Mouse (Mus musculus) heart, embryonic 11.5 days (tissue): ENCODE data around the gene Ddx4. TPM values are rescaled to one million over a fixed set of nuclear protein-coding genes. Genes with fewer than 3 reads are reported as not detected.
"Not testable (repeated sequence)": the region's sequence is repeated elsewhere in the genome, so short reads cannot be mapped to it uniquely, and the experiment has no call there.

Experiments used
- ATAC-seq: fragments of 200-750 bp; cut with Nextera tagmentation; replicated peaks from 2 replicates; pipeline ENCODE4 v1.8.0; 2017; ENCODE audit warnings: moderate library complexity; ENCODE audit not compliant: insufficient number of reproducible peaks, low FRiP score, low TSS enrichment
- H3K27ac ChIP-seq: fragments of 300-500 bp; sonication (generic); 2 replicates; pipeline ENCODE4 v1.5.1; 2014; ENCODE audit warnings: mild to moderate bottlenecking, low read depth, low read length
- H3K27me3 ChIP-seq: fragments of 300-500 bp; sonication (generic); 2 replicates; pipeline ENCODE4 v1.6.1; 2014; ENCODE audit warnings: mild to moderate bottlenecking, low read length, mixed read lengths; ENCODE audit not compliant: control insufficient read depth, insufficient read depth
- H3K36me3 ChIP-seq: fragments of 300-500 bp; sonication (generic); 2 replicates; pipeline ENCODE4 v1.6.1; 2014; ENCODE audit warnings: mild to moderate bottlenecking, low read length, moderate library complexity, mixed read lengths; ENCODE audit not compliant: control insufficient read depth, insufficient read depth
- H3K4me1 ChIP-seq: fragments of 300-500 bp; sonication (generic); 2 replicates; pipeline ENCODE4 v1.6.1; 2014; ENCODE audit warnings: low read length; ENCODE audit not compliant: control insufficient read depth, insufficient read depth
- H3K4me2 ChIP-seq: fragments of 300-500 bp; sonication (generic); 2 replicates; pipeline ENCODE4 v1.6.1; 2014; ENCODE audit warnings: mild to moderate bottlenecking, moderate library complexity
- H3K4me3 ChIP-seq: fragments of 300-500 bp; sonication (generic); 2 replicates; pipeline ENCODE4 v1.5.1; 2014; ENCODE audit warnings: low read depth, low read length
- H3K9ac ChIP-seq: fragments of 300-500 bp; sonication (generic); 2 replicates; pipeline ENCODE4 v1.6.1; 2014; ENCODE audit warnings: mild to moderate bottlenecking, low read depth, low read length, moderate library complexity
- H3K9me3 ChIP-seq: fragments of 300-500 bp; sonication (generic); replicated peaks from 2 replicates; pipeline ENCODE4 v1.6.1; 2016; ENCODE audit warnings: low read length; ENCODE audit not compliant: control insufficient read depth
- WGBS: fragments of 180-500 bp; shearing (Covaris S2); extraction: QIAGEN DNeasy Blood & Tissue Kit; methylation state at CpG from one replicate; pipeline ENCODE4 v1.1.7; 2014; ENCODE audit not compliant: insufficient replicate concordance; 5-methylcytosine and 5-hydroxymethylcytosine counted together
- polyA plus RNA-seq: library from polyadenylated mRNA; unstranded; fragments of >200 nt; fragmentation: Nextera tagmentation; extraction: Ambion mirVana; gene quantifications from 2 replicates; pipeline ENCODE4 v1.2.1, GENCODE M21; 2014

Gene Ddx4
- polyA plus RNA-seq, 1 experiment from 2014 or later: 1.2 TPM

DNA sequence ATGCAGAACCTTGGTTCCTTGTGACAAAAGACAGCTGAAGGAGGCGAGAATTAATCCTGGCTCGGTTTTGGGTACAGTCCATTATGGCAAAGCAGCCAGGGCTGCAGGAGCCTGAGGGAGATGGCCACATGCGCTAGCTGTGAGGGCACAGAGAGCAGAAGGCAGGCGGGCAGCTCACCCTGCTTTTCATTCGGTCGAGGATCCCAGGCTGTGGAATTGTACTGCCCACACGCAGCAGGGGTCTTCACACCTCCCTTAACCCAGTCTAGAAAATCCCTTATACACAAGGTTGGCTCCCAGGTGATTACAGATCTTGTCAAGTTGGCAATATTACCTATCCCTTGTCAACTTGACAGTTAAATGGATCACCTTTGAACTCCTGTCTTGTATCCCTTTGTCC is 28.6 kb downstream of the Ddx4 start:
- no peak overlapping the region for H3K4me3 ChIP-seq
- no peaks in the 10 kb centered on the region for H3K9me3 ChIP-seq
- 50% methylated on average over 7 of the region's 7 CpGs for WGBS
- no peak overlapping the region for H3K9ac ChIP-seq
- no peaks in the 10 kb centered on the region for H3K36me3 ChIP-seq
- ATAC-seq: no peak
- H3K27ac ChIP-seq: no peak overlapping the region
- H3K27me3 ChIP-seq: no peaks in the 10 kb centered on the region
- H3K4me1 ChIP-seq: no peaks in the 10 kb centered on the region
- H3K4me2 ChIP-seq: no peak overlapping the region

DNA sequence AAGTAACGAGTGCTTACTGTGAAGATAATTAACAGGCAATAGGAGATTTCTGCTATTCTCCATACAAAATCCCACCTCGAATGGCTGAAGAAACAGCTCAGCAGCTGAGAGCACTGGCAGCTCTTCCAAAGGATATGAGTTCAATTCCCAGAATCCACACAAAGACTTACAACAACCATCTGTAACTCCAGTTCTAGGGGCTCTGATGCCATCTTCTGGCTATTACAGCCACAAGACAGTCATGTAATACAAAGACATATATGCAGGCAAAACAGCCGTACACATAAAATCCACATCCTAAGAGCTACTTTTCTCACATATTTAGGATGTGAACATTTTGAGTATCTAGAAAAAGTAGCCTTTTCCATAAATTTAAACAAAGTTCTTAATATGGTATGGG is 30.7 kb downstream of the Ddx4 start:
- 73% methylated on average over 3 of the region's 3 CpGs for WGBS
- no peak overlapping the region for H3K4me3 ChIP-seq
- H3K27ac ChIP-seq: no peak overlapping the region
- no peak overlapping the region for H3K4me2 ChIP-seq
- H3K9ac ChIP-seq: no peak overlapping the region
- H3K27me3 ChIP-seq: no peaks in the 10 kb centered on the region
- no peaks in the 10 kb centered on the region for H3K9me3 ChIP-seq
- no peaks in the 10 kb centered on the region for H3K4me1 ChIP-seq
- ATAC-seq: no peak
- no peaks in the 10 kb centered on the region for H3K36me3 ChIP-seq

DNA sequence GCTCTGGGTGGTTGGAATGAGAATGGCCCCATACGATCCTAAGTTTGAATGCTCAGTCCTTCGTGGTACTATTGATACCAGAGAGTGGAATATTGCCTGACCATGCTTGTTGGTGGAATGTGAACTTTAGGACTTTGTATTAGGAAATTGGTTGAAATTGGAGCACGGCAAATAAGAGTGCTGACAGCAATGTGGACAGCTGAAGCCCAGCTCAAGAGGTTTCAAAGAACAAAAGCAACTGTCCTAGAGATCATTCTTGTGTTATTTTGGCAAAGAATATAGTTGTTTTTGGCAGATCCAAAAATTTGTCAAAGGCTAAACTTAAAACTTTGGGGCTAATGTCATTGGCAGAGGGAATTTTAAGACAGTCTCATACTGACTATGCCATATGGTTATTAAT is 43.7 kb downstream of the Ddx4 start:
- 71% methylated on average over 3 of the region's 3 CpGs for WGBS
- no peak overlapping the region for H3K4me3 ChIP-seq
- H3K27ac ChIP-seq: no peak overlapping the region
- H3K27me3 ChIP-seq: no peaks in the 10 kb centered on the region
- H3K4me1 ChIP-seq: no peaks in the 10 kb centered on the region
- H3K4me2 ChIP-seq: no peak overlapping the region
- H3K9me3 ChIP-seq: no peaks in the 10 kb centered on the region
- no peaks in the 10 kb centered on the region for H3K36me3 ChIP-seq
- no peak for ATAC-seq
- H3K9ac ChIP-seq: no peak overlapping the region

DNA sequence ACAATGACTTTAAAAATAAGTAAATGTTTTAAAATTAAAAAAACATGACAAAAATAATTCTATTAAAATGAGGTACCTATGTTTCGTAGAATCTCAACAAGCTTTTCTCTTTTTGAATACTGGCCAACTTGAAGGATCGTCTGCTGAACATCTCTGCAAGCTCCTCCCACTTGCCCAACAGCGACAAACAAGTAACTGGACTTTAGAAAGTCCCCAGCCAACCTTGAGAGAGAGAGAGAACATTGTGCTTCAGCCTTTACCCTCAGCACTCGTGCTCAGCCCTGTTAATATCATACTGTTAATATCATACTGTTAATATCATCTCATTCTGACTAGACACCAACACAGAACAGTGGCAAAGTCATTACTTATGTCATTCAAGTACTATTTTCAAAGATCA is 47.9 kb downstream of the Ddx4 start:
- no peak overlapping the region for H3K9ac ChIP-seq
- H3K4me3 ChIP-seq: no peak overlapping the region
- H3K27me3 ChIP-seq: no peaks in the 10 kb centered on the region
- no peaks in the 10 kb centered on the region for H3K36me3 ChIP-seq
- H3K4me1 ChIP-seq: no peaks in the 10 kb centered on the region
- no peaks in the 10 kb centered on the region for H3K9me3 ChIP-seq
- ATAC-seq: no peak
- no peak overlapping the region for H3K27ac ChIP-seq
- 62% methylated on average over 4 of the region's 4 CpGs for WGBS
- no peak overlapping the region for H3K4me2 ChIP-seq

DNA sequence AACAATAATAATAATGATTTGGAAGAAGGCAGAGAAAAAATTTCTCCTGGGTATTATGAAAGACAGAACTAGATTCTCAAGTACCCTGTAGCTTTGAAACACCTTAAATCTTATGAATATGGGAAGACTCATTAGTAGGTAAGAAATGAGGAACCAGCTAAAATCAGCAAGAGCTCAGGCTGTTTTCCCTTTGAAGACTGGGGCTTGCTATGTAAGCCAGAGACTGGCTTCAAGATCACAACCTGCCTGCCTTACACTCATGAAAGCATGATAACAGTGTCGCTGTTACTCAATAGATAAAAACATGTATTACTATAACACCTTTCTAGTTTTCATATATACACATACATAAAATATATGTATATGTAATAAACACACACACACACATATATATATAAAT is 48.4 kb downstream of the Ddx4 start:
- no peak overlapping the region for H3K4me3 ChIP-seq
- no peaks in the 10 kb centered on the region for H3K27me3 ChIP-seq
- H3K36me3 ChIP-seq: no peaks in the 10 kb centered on the region
- no peak for ATAC-seq
- no peak overlapping the region for H3K9ac ChIP-seq
- 72% methylated on average over 1 of the region's 1 CpGs for WGBS
- no peaks in the 10 kb centered on the region for H3K4me1 ChIP-seq
- H3K9me3 ChIP-seq: no peaks in the 10 kb centered on the region
- no peak overlapping the region for H3K4me2 ChIP-seq
- no peak overlapping the region for H3K27ac ChIP-seq

DNA sequence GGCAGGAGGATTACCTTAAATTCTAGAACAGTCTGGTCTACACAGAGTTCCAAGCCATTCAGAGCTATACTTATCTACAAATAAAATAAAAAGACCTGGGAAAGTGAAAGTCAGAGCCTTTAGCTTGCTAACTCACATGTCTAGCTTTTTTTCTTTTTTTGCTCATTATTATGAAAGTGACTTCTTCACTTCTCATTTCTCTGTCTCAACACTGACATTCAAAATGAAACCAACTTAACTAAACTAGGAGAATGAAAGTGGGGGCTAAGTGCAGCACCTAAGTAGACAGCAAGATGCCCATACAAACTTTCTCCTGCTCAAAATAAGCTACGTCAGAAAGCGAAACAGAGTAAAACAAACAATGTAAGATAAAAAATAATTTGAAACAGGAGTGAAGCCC is 49.7 kb downstream of the Ddx4 start:
- Histone ChIP-seq H3K4me2 (no peak overlapping the region), H3K36me3 (no peaks in the 10 kb centered on the region), H3K4me1 (no peaks in the 10 kb centered on the region), H3K4me3 (no peak overlapping the region), H3K9me3 (no peaks in the 10 kb centered on the region), H3K9ac (no peak overlapping the region), H3K27me3 (no peaks in the 10 kb centered on the region), H3K27ac (no peak overlapping the region)
- WGBS: 81% methylated on average over 2 of the region's 2 CpGs
- ATAC-seq: no peak

DNA sequence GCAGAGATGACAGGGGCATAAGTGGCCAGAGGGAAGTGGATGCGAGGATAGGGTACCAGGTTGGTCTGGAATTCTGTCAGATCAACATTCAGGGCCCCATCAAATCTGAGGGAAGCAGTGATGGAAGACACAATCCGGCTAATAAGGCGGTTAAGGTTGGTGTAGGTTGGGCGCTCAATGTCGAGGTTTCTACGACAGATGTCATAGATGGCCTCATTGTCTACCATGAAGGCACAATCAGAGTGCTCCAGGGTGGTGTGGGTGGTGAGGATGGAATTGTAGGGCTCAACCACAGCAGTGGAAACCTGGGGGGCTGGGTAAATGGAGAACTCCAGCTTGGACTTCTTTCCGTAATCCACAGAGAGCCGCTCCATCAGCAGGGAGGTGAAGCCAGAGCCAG is 58.0 kb downstream of the Ddx4 start, which contains the start of gene Il31ra:
Gene Il31ra (minus strand): TSS at position 101 of the 400 bp plus-strand sequence.
- H3K4me2 ChIP-seq, H3K4me1 ChIP-seq, H3K27ac ChIP-seq, H3K36me3 ChIP-seq, H3K27me3 ChIP-seq, H3K9me3 ChIP-seq, ATAC-seq, H3K9ac ChIP-seq, H3K4me3 ChIP-seq: not testable (repeated sequence)
- WGBS: 75% methylated on average over 2 of the region's 8 CpGs

DNA sequence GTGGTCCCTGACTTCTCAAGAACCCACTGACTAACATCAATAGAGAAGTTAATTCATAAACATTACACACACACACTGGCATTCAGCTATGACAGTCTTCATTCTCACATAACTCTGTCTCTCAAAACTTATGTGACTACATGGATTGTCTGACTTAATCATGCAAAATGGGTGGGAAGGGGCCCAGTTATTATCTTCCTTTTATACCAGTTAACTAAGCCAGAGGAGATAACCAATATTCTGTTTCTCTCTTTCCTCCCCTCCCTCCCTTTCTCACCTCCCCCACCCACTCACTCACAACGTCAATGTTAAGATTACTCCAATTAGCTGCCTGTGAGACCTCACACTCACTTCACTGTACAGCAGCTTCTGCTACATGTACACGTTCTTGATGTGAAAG is 62.0 kb downstream of the Ddx4 start:
- ATAC-seq: no peak
- no peak overlapping the region for H3K4me2 ChIP-seq
- H3K27ac ChIP-seq: no peak overlapping the region
- no peak overlapping the region for H3K9ac ChIP-seq
- no peaks in the 10 kb centered on the region for H3K27me3 ChIP-seq
- H3K9me3 ChIP-seq: no peaks in the 10 kb centered on the region
- H3K4me3 ChIP-seq: no peak overlapping the region
- no peaks in the 10 kb centered on the region for H3K4me1 ChIP-seq
- no peaks in the 10 kb centered on the region for H3K36me3 ChIP-seq
- WGBS: 15% methylated on average over 2 of the region's 2 CpGs

DNA sequence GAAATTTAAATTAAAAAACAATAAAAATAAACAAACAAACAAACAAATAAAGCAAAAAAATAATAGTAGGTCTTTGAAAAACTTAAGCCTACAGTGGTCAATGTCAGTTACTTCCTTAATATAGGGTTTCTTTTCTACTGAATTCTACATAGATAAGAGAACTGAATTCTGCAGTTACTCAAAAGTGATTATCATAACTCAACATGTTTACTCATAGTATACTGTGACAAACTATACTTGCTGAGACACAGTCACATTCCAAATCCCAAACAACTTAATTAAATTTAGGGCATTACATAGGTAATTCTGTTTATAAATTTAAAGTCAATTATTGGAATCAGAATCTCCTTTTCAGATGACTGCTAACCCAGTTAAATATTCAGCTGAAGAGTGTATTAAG is 62.6 kb downstream of the Ddx4 start:
- Histone ChIP-seq H3K9ac (no peak overlapping the region), H3K4me1 (no peaks in the 10 kb centered on the region), H3K4me3 (no peak overlapping the region), H3K36me3 (no peaks in the 10 kb centered on the region), H3K27ac (no peak overlapping the region), H3K9me3 (no peaks in the 10 kb centered on the region), H3K27me3 (no peaks in the 10 kb centered on the region), H3K4me2 (no peak overlapping the region)
- no peak for ATAC-seq
